Mouse (Mus musculus) brain, embryonic 14.5 days (tissue): Measurements from ENCODE around the gene Jmy.

Source experiments
- CTCF ChIP-seq: fragments of 200-500 bp; IDR thresholded peaks from 2 replicates; pipeline ENCODE4 v1.5.1; 2012; ENCODE audit warnings: inconsistent platforms, mild to moderate bottlenecking, moderate library complexity, borderline replicate concordance; ENCODE audit not compliant: insufficient read depth, insufficient read length; ENCODE audit errors: extremely low read depth
- POLR2A ChIP-seq: fragments of 200-500 bp; IDR thresholded peaks from 2 replicates; pipeline ENCODE4 v1.6.1; 2012; ENCODE audit warnings: mild to moderate bottlenecking, inconsistent platforms, borderline replicate concordance; ENCODE audit not compliant: poor library complexity, insufficient read depth, insufficient read length, severe bottlenecking; ENCODE audit errors: extremely low read depth

DNA sequence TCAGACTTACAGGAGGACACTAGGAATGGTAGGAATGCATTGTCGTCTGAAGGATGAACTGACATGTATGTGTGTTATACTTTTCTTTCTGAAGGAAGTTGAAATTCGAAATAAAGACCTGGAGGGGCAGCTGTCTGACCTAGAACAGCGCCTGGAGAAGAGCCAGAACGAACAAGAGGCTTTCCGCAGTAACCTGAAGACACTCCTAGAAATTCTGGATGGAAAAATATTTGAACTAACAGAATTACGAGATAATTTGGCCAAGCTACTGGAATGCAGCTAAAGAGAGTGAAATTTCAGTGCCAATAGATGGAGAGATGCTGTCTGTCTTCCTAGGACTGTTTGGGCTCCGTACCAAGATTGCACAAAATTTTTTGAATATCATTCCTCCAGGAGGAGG lies 97.7 kb downstream of the Jmy start:
- no peak for TF ChIP-seq CTCF
- no peak for TF ChIP-seq POLR2A
